Mouse (Mus musculus) ES-E14 (cell line): Measurements from ENCODE around the gene Hspb11.

Experiments
- CHD2 ChIP-seq: IDR thresholded peaks from 2 replicates; pipeline ENCODE4 v1.6.1; 2014; ENCODE audit warnings: mild to moderate bottlenecking, low read depth, low read length, inconsistent platforms
- HCFC1 ChIP-seq: IDR thresholded peaks from 2 replicates; pipeline ENCODE4 v1.6.1; 2012; ENCODE audit warnings: low read length, inconsistent platforms, borderline replicate concordance; ENCODE audit not compliant: insufficient read depth
- MAFK ChIP-seq: IDR thresholded peaks from 2 replicates; pipeline ENCODE4 v1.6.1; 2014; ENCODE audit warnings: mild to moderate bottlenecking, low read depth, low read length, inconsistent platforms; ENCODE audit not compliant: insufficient read depth
- ZC3H11A ChIP-seq: IDR thresholded peaks from 2 replicates; pipeline ENCODE4 v1.6.1; 2012; ENCODE audit warnings: low read depth, mild to moderate bottlenecking, inconsistent platforms, low read length, borderline replicate concordance
- ZNF384 ChIP-seq: IDR thresholded peaks from 2 replicates; pipeline ENCODE4 v1.6.1; 2012; ENCODE audit warnings: low read depth, low read length, inconsistent platforms

GRCm38 (mm10) chr4:107254414-107254813, 1.0 kb downstream of the Hspb11 start:
- TF ChIP-seq MAFK (no peak), ZNF384 (no peak), CHD2 (no peak), ZC3H11A (no peak), HCFC1 (no peak)
